In the genomic region with DNA sequence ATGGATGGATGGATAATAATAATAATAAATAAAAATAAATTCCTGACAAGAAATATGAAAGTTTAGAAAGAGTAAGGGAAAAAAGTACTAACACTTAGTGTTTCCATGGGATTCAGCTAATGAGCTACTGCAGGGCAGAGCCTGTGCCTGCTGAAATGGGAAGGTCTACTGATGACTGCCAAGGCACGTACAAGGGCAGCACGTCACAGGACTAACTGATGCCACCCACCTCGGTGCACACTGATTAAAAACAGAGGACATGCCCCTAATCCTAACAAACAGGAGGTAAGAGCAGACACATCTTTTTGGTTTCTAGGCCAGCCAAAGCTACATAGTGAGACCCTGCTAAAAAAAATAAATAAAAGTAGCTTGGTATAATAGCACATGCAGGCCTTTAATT, we compare ENCODE assay signal across 23 mouse cellular contexts. TPM values are rescaled to one million over a fixed set of nuclear protein-coding genes. Genes with fewer than 3 reads are reported as not detected.
A peak's percentile ranks its signal among the peaks of the same experiment; 100 is the strongest.
DNase-seq lines count a peak whose midpoint lies in the region; ATAC-seq and TF ChIP-seq lines count a peak whose summit lies in the region.
"Had no signal": no experiment of that assay in that cellular context is flagged by ENCODE, and none has a peak within 500 bp of the region (broad histone marks: within the 10 kb centered on the region; RNA-seq: fewer than 3 reads in every experiment).

No protein-coding gene starts in this region.

- H3K4me1 ChIP-seq in midbrain, embryonic 11.5 days (ENCODE audit: control insufficient read depth, insufficient read depth, low read length) = no peaks in the 10 kb centered on the region
- no peaks in the 10 kb centered on the region for H3K4me1 ChIP-seq in midbrain, embryonic 14.5 days (ENCODE audit: control insufficient read depth, insufficient read depth, low read length)

- no peak for TF ChIP-seq POLR2A in myocyte (IDR thresholded peaks at IDR 0.05; ENCODE audit: insufficient read length, low read depth)

- H3K79me2 ChIP-seq in myocyte (ENCODE audit: control insufficient read depth, insufficient read depth) = no peaks in the 10 kb centered on the region

- 97% methylated on average over 3 of the region's 3 CpGs for WGBS in midbrain, embryonic 11.5 days
- 100% methylated on average over 3 of the region's 3 CpGs for whole genome bisulfite sequencing in midbrain, embryonic 14.5 days

- H3K27ac ChIP-seq in midbrain, embryonic 11.5 days (ENCODE audit: low read depth, low read length) = no peak overlapping the region
- H3K27ac ChIP-seq in midbrain, embryonic 14.5 days (replicated peaks; ENCODE audit: low read depth, low read length) = no peak overlapping the region

- no peak overlapping the region for H3ac ChIP-seq in myocyte (ENCODE audit: control insufficient read depth, insufficient read length)

- H3K9me3 ChIP-seq in midbrain, embryonic 11.5 days (ENCODE audit: control insufficient read depth, low read length) = no peaks in the 10 kb centered on the region
- H3K9me3 ChIP-seq in midbrain, embryonic 14.5 days (ENCODE audit: control insufficient read depth, low read length) = no peaks in the 10 kb centered on the region
- H3K9me3 ChIP-seq: G1E had no signal

- H3K27me3 ChIP-seq in midbrain, embryonic 11.5 days (ENCODE audit: control insufficient read depth, insufficient read depth, low read length) = no peaks in the 10 kb centered on the region
- H3K27me3 ChIP-seq in midbrain, embryonic 14.5 days (ENCODE audit: control insufficient read depth, insufficient read depth, low read length) = no peaks in the 10 kb centered on the region
- H3K27me3 ChIP-seq in myocyte (ENCODE audit: control insufficient read depth, insufficient read depth, insufficient read length) = no peaks in the 10 kb centered on the region
- H3K27me3 ChIP-seq: CH12.LX, Patski had no signal

- H3K9ac ChIP-seq in midbrain, embryonic 11.5 days (ENCODE audit: low read length) = no peak overlapping the region
- H3K9ac ChIP-seq in midbrain, embryonic 14.5 days (replicated peaks; ENCODE audit: low read length) = no peak overlapping the region

- no peak overlapping the region for H3K4me2 ChIP-seq in midbrain, embryonic 11.5 days
- no peak overlapping the region for H3K4me2 ChIP-seq in midbrain, embryonic 14.5 days (ENCODE audit: low read length)
- H3K4me2 ChIP-seq in myocyte (ENCODE audit: low read depth) = no peak overlapping the region

- ATAC-seq in midbrain, embryonic 11.5 days (ENCODE audit: low FRiP score) = no peak
- ATAC-seq in midbrain, embryonic 14.5 days (ENCODE audit: low FRiP score, low TSS enrichment) = no peak
- ATAC-seq: activated CD4-positive, CD25-positive, alpha-beta regulatory T cell, adult 4 months; CD4-positive, CD25-positive, alpha-beta regulatory T cell, adult 4 months; Patski had no signal

- no peak overlapping the region for H3K4me3 ChIP-seq in midbrain, embryonic 11.5 days (ENCODE audit: low read depth, low read length)
- no peak overlapping the region for H3K4me3 ChIP-seq in midbrain, embryonic 14.5 days (replicated peaks; ENCODE audit: low read depth, low read length)
- H3K4me3 ChIP-seq in myocyte = no peak overlapping the region

- peak; percentile 52 for DNase-seq in heart, adult 11 months
- no peak for DNase-seq in heart, postnatal 10 days
- DNase-seq in midbrain, embryonic 11.5 days (ENCODE audit: low spot score, missing footprints) = peak; percentile 59
- no peak for DNase-seq in midbrain, embryonic 14.5 days
- no peak for DNase-seq in left cerebral cortex, adult 8-10 months (ENCODE audit: low spot score in 2 of 2)
- DNase-seq: adrenal gland, adult 2 months; adrenal gland, adult 8-10 months; adrenal gland, postnatal 10 days; adrenal gland, postnatal 14 days; adrenal gland, postnatal 25 days; adrenal gland, postnatal 36 days; B cell, adult 2 months; cerebellum, adult 11 months; cerebellum, adult 11-12 months; cerebellum, adult 18-20 months had no signal

- intact Hi-C loops in heart, postnatal 10 days (cut with DNase I) = no loop called here

- H3K36me3 ChIP-seq in midbrain, embryonic 11.5 days (ENCODE audit: control insufficient read depth, insufficient read depth, low read length) = peaks cover 21% of the 10 kb centered on the region; the same call in 1 of the 2 replicates
- peaks cover 58% of the 10 kb centered on the region for H3K36me3 ChIP-seq in midbrain, embryonic 14.5 days (ENCODE audit: control insufficient read depth, insufficient read depth, low read length)
- peaks cover 25% of the 10 kb centered on the region for H3K36me3 ChIP-seq in myocyte (ENCODE audit: control insufficient read depth, insufficient read depth)

TF ChIP-seq in myocyte, 11 proteins besides CTCF, POLR2A, EP300 and RAD21:
- TF ChIP-seq POLR2AphosphoS2 (IDR thresholded peaks at IDR 0.05; ENCODE audit: insufficient read length, low read depth) (peak; percentile 67), TCF3 (IDR thresholded peaks at IDR 0.05; ENCODE audit: insufficient read length, low read depth) (no peak)

RNA-seq across cellular contexts. Expression of gene Bnip3, which starts 25.6 kb away (rescaled TPM):
- total RNA-seq in heart, postnatal 10 days (2021) = 100 to 1,000 TPM in 1 of 2 experiments, 10 to 100 TPM in 1; 91.4 to 123 TPM
- polyA plus RNA-seq in midbrain, embryonic 11.5 days (2014; fragmentation: Nextera tagmentation; extraction: Ambion mirVana) = 80.0 and 86.1 TPM in 2 replicates
- polyA plus RNA-seq in midbrain, embryonic 14.5 days (2014; fragmentation: Nextera tagmentation; extraction: Ambion mirVana) = 92.6 and 93.8 TPM in 2 replicates
- 49.7 TPM for polyA plus RNA-seq in myocyte (2012; fragmentation: generic; extraction: Trizol)
- 100 to 1,000 TPM; 129 to 161 (median 140) TPM for total RNA-seq in left cerebral cortex, adult 8-10 months (2022)

RNA-seq across cellular contexts. Expression of gene Mapk1ip1, which starts 37.7 kb away (rescaled TPM):
- total RNA-seq in heart, postnatal 10 days (2021) = 10 to 100 TPM; 17.6 to 19.2 TPM
- polyA plus RNA-seq in midbrain, embryonic 11.5 days (2014; fragmentation: Nextera tagmentation; extraction: Ambion mirVana) = 16.2 and 16.8 TPM in 2 replicates
- polyA plus RNA-seq in midbrain, embryonic 14.5 days (2014; fragmentation: Nextera tagmentation; extraction: Ambion mirVana) = 28.6 and 29.4 TPM in 2 replicates
- 6.2 TPM for polyA plus RNA-seq in myocyte (2012; fragmentation: generic; extraction: Trizol)
- 10 to 100 TPM; 42.0 to 47.8 (median 44.3) TPM for total RNA-seq in left cerebral cortex, adult 8-10 months (2022)

RNA-seq across cellular contexts. Expression of gene Ppp2r2d, which starts 37.8 kb away (rescaled TPM):
- total RNA-seq in heart, postnatal 10 days (2021) = 10 to 100 TPM; 47.2 to 52.3 TPM
- 76.2 and 79.7 TPM in 2 replicates for polyA plus RNA-seq in midbrain, embryonic 11.5 days (2014; fragmentation: Nextera tagmentation; extraction: Ambion mirVana)
- polyA plus RNA-seq in midbrain, embryonic 14.5 days (2014; fragmentation: Nextera tagmentation; extraction: Ambion mirVana) = 95.8 and 100 TPM in 2 replicates
- 23.0 TPM for polyA plus RNA-seq in myocyte (2012; fragmentation: generic; extraction: Trizol)
- 10 to 100 TPM; 72.2 to 79.4 (median 77.6) TPM for total RNA-seq in left cerebral cortex, adult 8-10 months (2022)

RNA-seq across cellular contexts. Expression of gene Jakmip3, which starts 56.8 kb away (rescaled TPM):
- total RNA-seq in heart, postnatal 10 days (2021) = under 1 TPM in 1 of 2 experiments, not detected in 1; 0.19 TPM
- polyA plus RNA-seq in midbrain, embryonic 11.5 days (2014; fragmentation: Nextera tagmentation; extraction: Ambion mirVana) = 0.59 and 0.87 TPM in 2 replicates
- polyA plus RNA-seq in midbrain, embryonic 14.5 days (2014; fragmentation: Nextera tagmentation; extraction: Ambion mirVana) = 5.4 and 6.1 TPM in 2 replicates
- 0.01 TPM for polyA plus RNA-seq in myocyte (2012; fragmentation: generic; extraction: Trizol)
- 10 to 100 TPM; 43.6 to 52.7 (median 51.6) TPM for total RNA-seq in left cerebral cortex, adult 8-10 months (2022)
- total RNA-seq: CH12.LX, MEL had no signal
- polyA plus RNA-seq: activated CD4-positive, CD25-positive, alpha-beta regulatory T cell, adult 4 months; C2C12; CD4-positive, CD25-positive, alpha-beta regulatory T cell, adult 4 months; G1E; Patski had no signal

Comparison
In these comparisons a context has a peak if more than half of its experiments do, and no peak if none do; other contexts are left out.
1. DNase-seq: peak in heart, adult 11 months (single experiment) and midbrain, embryonic 11.5 days (single experiment); none in heart, postnatal 10 days (0 of 2), midbrain, embryonic 14.5 days (single experiment) and left cerebral cortex, adult 8-10 months (0 of 2).